Mouse (Mus musculus): ENCODE measurements around the gene Gm21425.
"Not testable (repeated sequence)": the region's sequence is repeated elsewhere in the genome, so short reads cannot be mapped to it uniquely, and the experiment has no call there.

Gene Gm21425

GRCm38 (mm10) chrY:13161668-13162067 is at the start of gene Gm21425:
Gene Gm21425, plus strand, starts transcription at chrY:13161968.
- not testable (repeated sequence) for DNase-seq

DNA sequence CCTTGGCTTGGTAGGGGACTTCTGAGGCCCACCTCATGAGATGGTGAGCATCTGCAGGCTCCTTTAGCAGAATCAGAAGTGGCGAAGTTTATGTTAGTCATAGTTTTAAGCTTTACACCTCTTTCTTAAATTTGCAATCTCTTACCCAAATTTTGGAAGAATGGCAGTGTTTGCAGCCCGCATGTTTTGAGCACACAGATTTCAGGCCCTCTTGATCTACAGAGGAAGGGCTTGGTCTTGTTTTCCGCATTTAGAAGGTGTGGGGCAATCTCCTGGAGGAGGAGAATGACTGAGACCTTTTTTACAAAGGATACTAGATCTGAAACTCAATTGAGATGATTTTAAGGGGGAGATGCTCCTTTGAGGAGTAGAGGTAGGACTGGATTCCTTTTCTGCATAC is 28.4 kb upstream of the Gm21425 start, which contains the start of gene Gm21891:
Gene Gm21891 (minus strand): TSS at position 101 of the 400 bp plus-strand sequence.
- not testable (repeated sequence) for DNase-seq

Measured in kidney, postnatal 4 days (tissue).